Mouse (Mus musculus): ENCODE data around the gene Flnb.

Flnb gene

DNA sequence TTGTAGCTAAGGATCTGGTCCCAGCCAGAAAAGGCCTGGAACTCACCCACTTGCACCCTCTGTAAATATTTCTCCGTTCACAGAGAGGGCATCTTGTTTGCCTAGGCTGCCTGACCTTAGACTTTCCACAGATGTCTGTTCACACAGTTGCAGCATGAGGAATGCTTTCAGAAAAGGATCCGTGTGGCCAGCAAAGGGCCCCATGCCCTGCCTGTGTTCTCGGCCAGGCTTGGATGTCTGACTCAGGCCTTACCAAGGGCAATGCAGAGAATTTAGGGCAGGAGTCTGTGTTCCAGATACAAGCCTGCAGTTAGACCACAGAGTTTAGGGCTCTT lies 126.0 kb downstream of the Flnb start:
- DNase-seq (ENCODE audit: low spot score in 2 of 2) = no peak

DNA sequence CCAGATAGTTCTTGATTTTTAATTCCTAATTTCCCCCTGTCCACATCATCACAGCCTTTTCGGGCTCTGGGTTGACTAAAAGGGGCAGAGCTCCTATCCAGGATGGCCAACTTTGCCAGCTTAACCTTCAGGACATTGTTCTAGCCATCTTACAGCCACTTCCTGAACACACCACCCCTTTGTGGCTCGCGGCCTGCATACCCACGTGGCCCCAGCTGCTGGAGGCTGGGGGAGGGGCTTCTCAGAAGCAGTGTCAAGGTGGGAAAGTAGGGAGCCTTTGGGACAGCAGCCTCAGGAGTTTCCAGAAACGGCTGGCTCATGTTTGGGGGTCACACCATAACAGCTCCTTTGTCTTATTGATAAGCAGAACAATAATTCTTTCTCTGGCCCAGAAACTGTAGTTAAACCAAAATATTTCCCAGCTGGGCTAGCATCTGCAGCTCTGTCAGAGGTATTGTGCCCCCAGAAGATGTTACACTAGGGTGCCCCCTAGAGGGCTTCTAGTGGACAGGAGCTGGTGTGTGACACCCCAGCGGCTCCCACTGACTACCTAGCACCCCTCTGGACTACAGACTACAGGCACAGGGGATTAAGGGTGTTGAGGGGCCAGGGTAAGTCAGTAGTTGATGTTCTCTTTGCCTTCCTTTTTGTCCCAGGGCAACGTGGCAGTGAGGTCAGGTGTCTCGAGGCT lies 126.7 kb downstream of the Flnb start:
- no peak for DNase-seq (ENCODE audit: low spot score in 2 of 2)

DNA sequence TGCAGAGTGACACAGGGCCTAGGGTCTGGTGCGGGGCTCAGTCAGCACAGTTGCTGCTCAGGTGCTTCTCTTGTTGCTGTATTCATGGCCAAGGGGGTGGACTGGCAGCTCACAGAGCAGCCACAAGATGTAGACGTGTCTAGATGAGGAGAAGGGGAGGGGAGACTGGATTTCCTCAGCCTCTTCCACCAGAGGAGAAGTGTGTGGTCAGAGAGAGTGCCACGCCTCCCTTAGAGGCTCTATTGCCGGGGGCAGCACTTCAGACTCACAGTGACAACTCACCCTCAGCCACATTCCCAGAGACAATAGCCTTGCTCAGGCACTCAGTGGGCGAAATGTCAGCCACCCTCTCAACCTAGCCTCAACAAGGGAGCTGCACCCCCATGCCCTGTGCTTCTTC lies 127.5 kb downstream of the Flnb start:
- no peak for DNase-seq (ENCODE audit: low spot score in 2 of 2)

DNA sequence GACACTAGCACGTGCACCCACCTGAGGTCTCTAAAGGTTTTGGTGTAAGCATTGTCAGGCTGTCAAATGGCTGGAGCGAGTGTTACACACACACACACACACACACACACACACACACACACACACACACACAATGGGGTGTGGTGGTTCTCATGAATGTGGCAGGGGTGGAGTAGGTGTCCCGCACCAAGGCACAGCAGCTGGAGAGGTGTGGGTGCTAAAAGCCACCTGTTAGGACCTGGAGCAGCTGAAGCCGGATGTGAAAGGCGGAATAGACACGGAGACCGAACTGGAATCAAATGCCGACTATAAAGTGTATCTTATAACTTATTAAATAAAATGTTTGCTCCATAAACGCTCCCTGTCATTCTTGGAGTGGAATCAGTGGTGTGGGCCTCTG lies 133.5 kb downstream of the Flnb start:
- DNase-seq (ENCODE audit: low spot score in 2 of 2) = no peak

- no peak for DNase-seq (ENCODE audit: low spot score in 2 of 2)
Measured at GRCm38 (mm10) chr14:7952610-7953254, 135.0 kb downstream of the Flnb start.

GRCm38 (mm10) chr14:7954071-7954471 lies 136.3 kb downstream of the Flnb start:
- DNase-seq (ENCODE audit: low spot score in 2 of 2) = no peak

DNA sequence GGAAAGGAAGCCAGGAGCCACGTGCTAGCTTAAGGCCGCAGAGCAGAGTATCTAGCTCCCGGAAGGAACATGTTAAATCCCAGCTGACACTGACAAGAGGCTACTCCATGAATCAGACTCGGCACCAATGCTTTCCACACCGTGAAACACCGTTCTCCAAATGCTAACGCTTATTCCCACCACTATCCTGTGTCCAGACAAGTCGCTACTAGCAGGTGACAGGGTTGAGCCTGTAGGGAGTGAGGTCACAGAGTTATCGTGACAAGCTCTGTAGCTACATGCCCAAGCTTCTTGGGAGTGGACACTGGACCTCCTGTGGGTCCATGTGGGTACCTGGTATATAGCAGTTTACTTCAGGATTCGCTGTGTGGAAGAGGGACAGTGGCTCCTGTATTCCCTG lies 138.7 kb downstream of the Flnb start:
- DNase-seq (ENCODE audit: low spot score in 2 of 2) = no peak

DNA sequence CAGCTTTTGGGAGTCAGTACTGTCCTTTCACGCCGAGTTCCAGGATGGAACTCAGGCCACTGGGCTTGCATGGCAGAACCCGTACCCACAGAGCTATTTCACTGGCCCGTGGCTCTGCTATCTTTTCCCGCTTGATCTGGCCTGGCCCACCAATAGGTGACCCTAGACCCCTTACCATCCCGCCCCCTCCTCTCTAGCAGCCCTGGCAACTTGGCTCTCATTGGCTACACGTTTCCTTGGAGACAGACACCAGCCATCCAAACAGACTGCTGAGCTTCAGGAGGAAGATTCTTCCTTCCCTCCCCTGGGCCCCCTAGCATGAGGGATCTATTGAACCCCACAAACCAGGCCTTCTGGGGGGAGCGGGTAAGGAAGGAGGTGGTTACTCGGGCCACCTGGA lies 139.3 kb downstream of the Flnb start, which contains the start of gene Gm45521:
Gene Gm45521, plus strand, starts transcription at position 240 of the 400 bp plus-strand sequence.
- DNase-seq (ENCODE audit: low spot score in 2 of 2) = no peak

DNA sequence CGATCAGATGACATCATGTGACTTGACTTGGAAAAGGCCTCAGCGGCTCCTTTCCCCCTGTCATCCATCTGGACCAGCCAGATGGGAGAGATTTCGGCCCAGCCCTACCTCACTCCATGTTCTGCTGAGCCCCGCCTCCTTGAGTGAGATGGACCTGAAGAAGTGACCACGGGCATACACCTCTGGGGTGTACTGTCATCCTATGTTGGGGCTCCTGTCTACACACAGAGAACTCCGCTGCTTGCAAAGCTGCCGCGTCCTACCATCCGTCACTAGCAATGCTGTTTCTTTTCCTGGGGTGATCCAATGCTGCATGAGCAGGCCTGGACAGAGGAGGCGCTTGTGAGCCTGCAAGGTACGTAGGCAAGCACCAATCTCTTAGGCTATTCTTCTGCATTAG lies 142.9 kb downstream of the Flnb start:
- no peak for DNase-seq (ENCODE audit: low spot score in 2 of 2)

- DNase-seq (ENCODE audit: low spot score in 2 of 2) = no peak
Measured at GRCm38 (mm10) chr14:7961714-7962113, 144.0 kb downstream of the Flnb start.

DNA sequence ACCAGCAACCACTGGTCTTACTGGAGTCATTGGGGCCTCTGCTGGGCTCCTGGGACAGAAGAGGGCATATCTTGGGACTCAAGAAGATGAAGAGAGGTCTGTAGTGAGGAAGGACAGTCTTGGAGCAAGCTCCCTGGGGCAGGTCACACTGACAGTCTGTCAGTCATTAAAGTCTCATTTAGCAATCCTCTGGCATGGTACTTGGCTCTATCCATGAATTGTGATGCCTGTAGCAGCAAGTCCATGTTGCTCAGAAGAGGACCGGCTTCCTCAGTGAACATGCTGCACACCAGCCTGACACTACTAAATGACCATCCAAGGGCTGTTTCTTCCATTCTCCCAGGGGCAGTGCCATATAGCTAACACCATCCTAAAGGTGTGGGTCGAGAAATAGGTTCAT lies 144.9 kb downstream of the Flnb start:
- no peak for DNase-seq (ENCODE audit: low spot score in 2 of 2)

DNA sequence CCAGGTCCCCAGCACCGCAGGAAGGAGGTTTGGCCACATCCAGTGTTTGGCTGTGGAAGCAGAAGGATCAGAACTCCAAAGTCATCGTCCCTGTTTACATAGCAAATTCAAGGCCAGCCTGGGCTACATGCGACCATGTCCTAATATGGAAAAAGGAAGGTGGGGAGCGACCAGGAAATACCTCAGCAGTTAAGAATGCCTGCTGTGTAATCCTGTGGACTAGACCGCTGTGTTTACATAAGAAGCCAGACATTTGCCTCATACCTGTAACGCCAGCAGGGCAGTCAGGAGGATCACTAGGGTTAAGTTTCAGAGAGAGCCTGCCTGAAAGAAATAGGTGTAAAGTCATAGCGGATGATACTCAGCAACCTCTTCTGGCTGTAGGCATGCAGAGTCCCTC lies 145.4 kb downstream of the Flnb start:
- no peak for DNase-seq (ENCODE audit: low spot score in 2 of 2)

DNA sequence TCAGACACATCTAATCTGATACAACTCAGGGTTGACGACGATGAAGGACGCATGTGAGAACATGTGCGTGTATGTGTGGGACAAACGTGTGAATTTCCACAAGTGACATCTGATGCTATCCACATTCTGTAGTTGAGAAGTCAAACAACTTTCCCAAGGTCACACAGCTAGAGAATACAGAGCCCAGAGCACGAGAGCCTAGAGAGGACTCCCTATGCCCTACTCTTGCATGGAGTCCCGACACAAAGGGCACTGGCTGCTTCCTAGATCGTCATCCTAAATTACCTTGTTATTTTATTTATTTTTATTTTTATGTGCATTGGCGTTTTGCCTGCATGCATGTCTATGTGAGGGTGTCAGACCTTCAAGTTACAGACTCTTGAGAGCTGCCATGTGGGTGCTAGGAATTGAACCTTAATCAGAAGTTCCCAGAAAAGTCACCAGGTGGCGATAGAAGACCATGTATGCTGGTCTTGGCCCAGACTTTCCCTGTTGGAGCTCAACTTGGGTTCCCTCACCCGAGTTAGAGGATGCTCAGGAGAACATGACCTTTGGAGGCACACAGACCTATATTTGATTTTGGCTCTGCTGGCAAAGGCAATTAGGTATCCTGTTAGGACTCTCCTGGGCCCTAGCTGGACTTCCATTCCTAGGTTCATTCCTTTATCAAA lies 146.6 kb downstream of the Flnb start:
- peak in 1 of 2 experiments; percentile 67 for DNase-seq (ENCODE audit: low spot score in 2 of 2)

GRCm38 (mm10) chr14:7971889-7972493 lies 154.2 kb downstream of the Flnb start:
- DNase-seq (ENCODE audit: low spot score in 2 of 2) = no peak

DNA sequence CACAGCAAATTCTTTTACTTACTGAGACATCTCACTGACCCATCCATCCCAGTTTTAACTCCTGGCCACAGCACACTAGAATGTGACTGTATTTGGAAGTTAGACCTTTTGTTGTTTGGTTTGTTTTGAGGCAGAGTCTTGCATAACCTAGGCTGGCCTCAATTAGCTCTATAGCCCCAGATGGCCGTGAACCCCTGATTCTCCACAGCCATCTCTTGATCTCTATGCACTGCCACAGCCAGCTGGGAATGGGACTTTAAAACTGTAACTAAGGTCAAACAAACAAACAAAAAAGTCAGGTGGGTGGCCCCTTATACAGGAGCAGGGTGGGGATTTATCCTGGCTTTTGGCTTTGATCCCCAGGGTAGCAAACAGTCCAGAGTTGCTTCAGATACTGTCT lies 156.9 kb downstream of the Flnb start:
- DNase-seq (ENCODE audit: low spot score in 2 of 2) = no peak

- no peak for DNase-seq (ENCODE audit: low spot score in 2 of 2)
Measured at GRCm38 (mm10) chr14:7975177-7975576, 157.4 kb downstream of the Flnb start.

- no peak for DNase-seq (ENCODE audit: low spot score in 2 of 2)
Measured at GRCm38 (mm10) chr14:7977471-7977870, 159.7 kb downstream of the Flnb start.

DNA sequence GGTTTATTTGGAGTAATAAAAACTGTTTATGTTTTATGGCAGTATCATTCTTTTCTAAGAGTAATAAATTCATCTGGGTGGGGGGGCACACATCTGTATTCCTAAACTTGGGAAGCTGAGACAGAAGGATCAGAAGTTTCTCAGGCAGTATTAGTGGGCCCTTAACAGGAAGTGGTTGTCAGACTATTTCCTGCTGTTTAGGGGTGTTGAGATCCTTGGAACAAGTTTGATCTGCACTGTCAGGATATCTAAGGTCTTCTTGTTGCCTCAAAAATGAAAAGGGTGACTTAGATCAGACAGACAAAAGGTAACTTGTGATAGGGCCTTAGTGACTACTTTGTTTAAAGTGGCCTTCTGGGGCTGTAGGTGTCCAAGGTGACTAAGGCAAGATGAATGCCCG lies 160.4 kb downstream of the Flnb start:
- no peak for DNase-seq (ENCODE audit: low spot score in 2 of 2)

DNA sequence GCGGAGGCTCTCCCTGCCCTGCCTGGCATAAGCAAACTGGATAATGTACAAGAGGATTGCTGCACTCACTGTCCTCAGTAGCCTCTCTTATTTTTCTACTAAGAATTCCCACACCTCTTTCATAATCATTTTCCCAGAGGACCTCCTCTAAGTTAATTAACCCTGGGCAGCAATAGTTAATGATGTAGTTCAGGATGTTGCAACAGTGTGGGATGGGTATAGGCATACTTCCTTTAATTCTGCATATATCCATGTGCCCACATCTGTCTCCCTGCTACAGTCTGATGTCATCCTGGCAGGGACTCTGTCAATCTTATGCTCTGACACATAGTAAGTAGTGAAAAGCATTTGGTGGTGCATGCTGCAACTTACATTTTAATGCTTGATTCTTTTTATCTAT lies 163.5 kb downstream of the Flnb start:
- DNase-seq (ENCODE audit: low spot score in 2 of 2) = no peak

DNA sequence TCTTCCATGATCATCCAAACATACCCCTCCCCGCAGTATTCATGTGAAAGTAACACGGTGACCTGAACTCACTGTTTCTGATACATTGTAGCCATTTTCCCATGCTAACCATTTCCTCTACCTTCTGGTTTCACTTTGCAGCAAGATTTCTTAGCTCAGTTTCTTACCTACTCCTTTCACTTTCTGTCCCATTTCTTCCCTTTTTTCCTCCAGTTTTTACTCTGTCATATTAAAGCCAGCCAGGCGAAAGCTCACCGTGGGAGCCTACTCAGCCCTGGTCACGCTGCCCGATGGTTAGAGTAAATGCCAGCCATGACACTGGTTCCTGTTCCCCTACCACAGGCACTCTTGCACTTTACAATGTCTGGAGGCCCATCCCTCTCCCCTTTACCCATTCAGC lies 169.2 kb downstream of the Flnb start:
- DNase-seq (ENCODE audit: low spot score in 2 of 2) = no peak

- no peak for DNase-seq (ENCODE audit: low spot score in 2 of 2)
Measured at GRCm38 (mm10) chr14:7989371-7989770, 171.6 kb downstream of the Flnb start.

DNA sequence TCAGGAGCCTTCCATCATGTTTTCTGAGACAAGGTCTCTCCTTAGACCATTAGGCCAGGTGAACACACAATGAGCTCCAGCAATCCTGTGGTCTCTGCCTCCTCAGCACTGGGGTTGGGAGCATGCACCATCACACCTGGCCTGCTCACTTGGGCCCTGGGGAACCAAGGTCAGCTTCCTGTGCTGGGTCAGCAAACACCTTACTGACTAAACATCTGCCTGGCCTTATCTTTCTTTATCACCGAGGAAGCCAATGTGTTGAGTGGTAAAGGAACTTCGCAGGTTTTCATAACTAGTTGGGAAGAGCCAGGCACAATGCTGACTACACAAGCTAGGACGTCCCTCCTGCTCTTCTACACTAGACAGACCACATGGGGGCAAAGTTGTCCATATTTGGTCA lies 172.2 kb downstream of the Flnb start:
- DNase-seq (ENCODE audit: low spot score in 2 of 2) = no peak
